Mouse (Mus musculus): ENCODE measurements around the gene Plekhb1. TPM values are rescaled to one million over a fixed set of nuclear protein-coding genes. Genes with fewer than 3 reads are reported as not detected.
A peak's percentile ranks its signal among the peaks of the same experiment; 100 is the strongest.

Plekhb1 gene
- 1 to 10 TPM; 4.1 TPM for total RNA-seq (2021)
- long read RNA-seq, experiment 1, partial matches to known transcripts, result 0 of 2 reads
- long read RNA-seq, experiment 1, other reads (novel, unspliced or antisense), result 1 of 2 reads
- long read RNA-seq, experiment 2, partial matches to known transcripts, result 0 of 1 reads
- long read RNA-seq, experiment 2, other reads (novel, unspliced or antisense), result 0 of 1 reads

GRCm38 (mm10) chr7:100662231-100662630, at the start of gene Plekhb1:
Gene Plekhb1, minus strand, starts transcription at chr7:100662414.
- DNase-seq, result no peak

GRCm38 (mm10) chr7:100706883-100707480, 44.8 kb upstream of the Plekhb1 start:
- DNase-seq, result no peak

- peak; percentile 96 to 98 for DNase-seq
Observed at GRCm38 (mm10) chr7:100706143-100706841, 44.1 kb upstream of the Plekhb1 start, which contains the start of gene Fam168a. Gene Fam168a, plus strand, starts transcription at chr7:100706635.

- peak; percentile 42 to 64 for DNase-seq
Observed at GRCm38 (mm10) chr7:100699771-100700770, 37.9 kb upstream of the Plekhb1 start.

- DNase-seq, result no peak
Observed at GRCm38 (mm10) chr7:100693199-100693598, 31.0 kb upstream of the Plekhb1 start.

- DNase-seq, result no peak
Observed at GRCm38 (mm10) chr7:100688471-100688870, 26.3 kb upstream of the Plekhb1 start.

GRCm38 (mm10) chr7:100685061-100686030, 23.1 kb upstream of the Plekhb1 start:
- DNase-seq, result peak; percentile 80 to 89

- DNase-seq, result peak; percentile 30 to 64
Observed at GRCm38 (mm10) chr7:100684538-100684937, 22.3 kb upstream of the Plekhb1 start.

GRCm38 (mm10) chr7:100684081-100684480, 21.9 kb upstream of the Plekhb1 start:
- DNase-seq, result no peak

GRCm38 (mm10) chr7:100683241-100683640, 21.0 kb upstream of the Plekhb1 start:
- DNase-seq, result no peak

GRCm38 (mm10) chr7:100681132-100681531, 18.9 kb upstream of the Plekhb1 start:
- DNase-seq, result no peak

GRCm38 (mm10) chr7:100678948-100679880, 17.0 kb upstream of the Plekhb1 start:
- DNase-seq, result no peak

- DNase-seq, result no peak
Observed at GRCm38 (mm10) chr7:100678052-100678451, 15.8 kb upstream of the Plekhb1 start.

GRCm38 (mm10) chr7:100674941-100675340, 12.7 kb upstream of the Plekhb1 start:
- DNase-seq, result no peak

- no peak for DNase-seq
Observed at GRCm38 (mm10) chr7:100673452-100673851, 11.2 kb upstream of the Plekhb1 start.

GRCm38 (mm10) chr7:100670646-100671045, 8.4 kb upstream of the Plekhb1 start:
- no peak for DNase-seq

GRCm38 (mm10) chr7:100663729-100664304, 1.6 kb upstream of the Plekhb1 start:
- DNase-seq, result no peak

- peak; percentile 88 to 91 for DNase-seq
Observed at GRCm38 (mm10) chr7:100663190-100663589, 976 bp upstream of the Plekhb1 start.

GRCm38 (mm10) chr7:100661264-100661663, 950 bp downstream of the Plekhb1 start:
- DNase-seq, result no peak

Data from adrenal gland, postnatal 36 days (tissue).